Mouse (Mus musculus): ENCODE measurements around the gene Masp1. TPM values are rescaled to one million over a fixed set of nuclear protein-coding genes. Genes with fewer than 3 reads are reported as not detected.
A peak's percentile ranks its signal among the peaks of the same experiment; 100 is the strongest.

Masp1 gene
- polyA plus RNA-seq, 1 experiment from 2014 or later: 1.4 TPM

- no peak for ATAC-seq
- no peak for TF ChIP-seq CTCF (IDR thresholded peaks at IDR 0.05; ENCODE audit: low read depth)
- Histone ChIP-seq H3K4me1 (replicated peaks; ENCODE audit: control insufficient read depth, insufficient read depth, low read length) (no peaks in the 10 kb centered on the region), H3K9ac (ENCODE audit: low read depth, low read length) (no peak overlapping the region), H3K36me3 (ENCODE audit: control insufficient read depth, insufficient read depth) (no peaks in the 10 kb centered on the region), H3K27me3 (replicated peaks; ENCODE audit: control insufficient read depth, insufficient read depth, low read length) (no peaks in the 10 kb centered on the region), H3K9me3 (ENCODE audit: control insufficient read depth) (no peaks in the 10 kb centered on the region), H3K4me3 (ENCODE audit: low read depth, low read length) (no peak overlapping the region), H3K27ac (ENCODE audit: low read depth, low read length) (no peak overlapping the region), H3K4me2 (replicated peaks; ENCODE audit: low read depth) (no peak overlapping the region)
- 79% methylated on average over 5 of the region's 5 CpGs for WGBS
Measured at GRCm38 (mm10) chr16:23517230-23517629, 3.4 kb downstream of the Masp1 start.

- Histone ChIP-seq H3K4me1 (replicated peaks; ENCODE audit: control insufficient read depth, insufficient read depth, low read length) (no peaks in the 10 kb centered on the region), H3K9ac (ENCODE audit: low read depth, low read length) (no peak overlapping the region), H3K27me3 (replicated peaks; ENCODE audit: control insufficient read depth, insufficient read depth, low read length) (no peaks in the 10 kb centered on the region), H3K4me3 (ENCODE audit: low read depth, low read length) (no peak overlapping the region), H3K27ac (ENCODE audit: low read depth, low read length) (no peak overlapping the region), H3K9me3 (ENCODE audit: control insufficient read depth) (no peaks in the 10 kb centered on the region), H3K4me2 (replicated peaks; ENCODE audit: low read depth) (no peak overlapping the region), H3K36me3 (ENCODE audit: control insufficient read depth, insufficient read depth) (no peaks in the 10 kb centered on the region)
- no peak for TF ChIP-seq CTCF (IDR thresholded peaks at IDR 0.05; ENCODE audit: low read depth)
- no peak for ATAC-seq
- 67% methylated on average over 2 of the region's 2 CpGs for WGBS
Measured at GRCm38 (mm10) chr16:23516606-23517005, 4.0 kb downstream of the Masp1 start.

GRCm38 (mm10) chr16:23515766-23516165 lies 4.8 kb downstream of the Masp1 start:
- Histone ChIP-seq H3K36me3 (ENCODE audit: control insufficient read depth, insufficient read depth) (no peaks in the 10 kb centered on the region), H3K9ac (ENCODE audit: low read depth, low read length) (no peak overlapping the region), H3K27me3 (replicated peaks; ENCODE audit: control insufficient read depth, insufficient read depth, low read length) (no peaks in the 10 kb centered on the region), H3K4me3 (ENCODE audit: low read depth, low read length) (no peak overlapping the region), H3K9me3 (ENCODE audit: control insufficient read depth) (no peaks in the 10 kb centered on the region), H3K4me2 (replicated peaks; ENCODE audit: low read depth) (no peak overlapping the region), H3K27ac (ENCODE audit: low read depth, low read length) (no peak overlapping the region), H3K4me1 (replicated peaks; ENCODE audit: control insufficient read depth, insufficient read depth, low read length) (no peaks in the 10 kb centered on the region)
- TF ChIP-seq CTCF (IDR thresholded peaks at IDR 0.05; ENCODE audit: low read depth): no peak
- no peak for ATAC-seq
- 52% methylated on average over 3 of the region's 3 CpGs for WGBS

GRCm38 (mm10) chr16:23513401-23513800 lies 7.2 kb downstream of the Masp1 start:
- no peak for TF ChIP-seq CTCF (IDR thresholded peaks at IDR 0.05; ENCODE audit: low read depth)

GRCm38 (mm10) chr16:23511166-23511935 lies 9.3 kb downstream of the Masp1 start:
- Histone ChIP-seq H3K9ac (ENCODE audit: low read depth, low read length) (no peak overlapping the region), H3K27me3 (replicated peaks; ENCODE audit: control insufficient read depth, insufficient read depth, low read length) (no peaks in the 10 kb centered on the region), H3K36me3 (ENCODE audit: control insufficient read depth, insufficient read depth) (no peaks in the 10 kb centered on the region), H3K27ac (ENCODE audit: low read depth, low read length) (no peak overlapping the region), H3K4me3 (ENCODE audit: low read depth, low read length) (no peak overlapping the region), H3K4me2 (replicated peaks; ENCODE audit: low read depth) (no peak overlapping the region), H3K4me1 (replicated peaks; ENCODE audit: control insufficient read depth, insufficient read depth, low read length) (no peaks in the 10 kb centered on the region), H3K9me3 (ENCODE audit: control insufficient read depth) (no peaks in the 10 kb centered on the region)
- WGBS: 58% methylated on average over 4 of the region's 4 CpGs
- peak; percentile 33; the same call in 1 of the 2 replicates for ATAC-seq
- TF ChIP-seq CTCF (IDR thresholded peaks at IDR 0.05; ENCODE audit: low read depth): no peak

More at GRCm38 (mm10) chr16:23513401-23513800, 7.2 kb downstream of the Masp1 start:
- WGBS: 83% methylated on average over 1 of the region's 1 CpGs
- no peak overlapping the region for H3K4me3 ChIP-seq (ENCODE audit: low read depth, low read length)
- ATAC-seq: no peak
- no peak overlapping the region for H3K4me2 ChIP-seq (replicated peaks; ENCODE audit: low read depth)
- H3K27me3 ChIP-seq (replicated peaks; ENCODE audit: control insufficient read depth, insufficient read depth, low read length): no peaks in the 10 kb centered on the region
- no peak overlapping the region for H3K27ac ChIP-seq (ENCODE audit: low read depth, low read length)
- H3K9ac ChIP-seq (ENCODE audit: low read depth, low read length): no peak overlapping the region
- H3K9me3 ChIP-seq (ENCODE audit: control insufficient read depth): no peaks in the 10 kb centered on the region
- H3K36me3 ChIP-seq (ENCODE audit: control insufficient read depth, insufficient read depth): no peaks in the 10 kb centered on the region
- no peaks in the 10 kb centered on the region for H3K4me1 ChIP-seq (replicated peaks; ENCODE audit: control insufficient read depth, insufficient read depth, low read length)

- H3K4me2 ChIP-seq (replicated peaks; ENCODE audit: low read depth): no peak overlapping the region
- no peak for TF ChIP-seq CTCF (IDR thresholded peaks at IDR 0.05; ENCODE audit: low read depth)
- no peaks in the 10 kb centered on the region for H3K27me3 ChIP-seq (replicated peaks; ENCODE audit: control insufficient read depth, insufficient read depth, low read length)
- H3K4me3 ChIP-seq (ENCODE audit: low read depth, low read length): no peak overlapping the region
- H3K36me3 ChIP-seq (ENCODE audit: control insufficient read depth, insufficient read depth): no peaks in the 10 kb centered on the region
- no peak overlapping the region for H3K9ac ChIP-seq (ENCODE audit: low read depth, low read length)
- H3K9me3 ChIP-seq (ENCODE audit: control insufficient read depth): no peaks in the 10 kb centered on the region
- ATAC-seq: no peak
- H3K4me1 ChIP-seq (replicated peaks; ENCODE audit: control insufficient read depth, insufficient read depth, low read length): no peaks in the 10 kb centered on the region
- H3K27ac ChIP-seq (ENCODE audit: low read depth, low read length): no peak overlapping the region
- 49% methylated on average over 11 of the region's 11 CpGs for WGBS
Measured at GRCm38 (mm10) chr16:23505904-23506687, 14.5 kb downstream of the Masp1 start.
